Mouse (Mus musculus): Measurements from ENCODE around the gene Cpe.
"Not testable (repeated sequence)": the region's sequence is repeated elsewhere in the genome, so short reads cannot be mapped to it uniquely, and the experiment has no call there.

Gene Cpe

GRCm38 (mm10) chr8:64674951-64675585 is 17.8 kb downstream of the Cpe start:
- DNase-seq (ENCODE audit: low spot score in 2 of 2), result no peak

GRCm38 (mm10) chr8:64672920-64673319 is 19.9 kb downstream of the Cpe start:
- DNase-seq (ENCODE audit: low spot score in 2 of 2), result no peak

GRCm38 (mm10) chr8:64671937-64672336 is 20.9 kb downstream of the Cpe start:
- no peak for DNase-seq (ENCODE audit: low spot score in 2 of 2)

GRCm38 (mm10) chr8:64666305-64666704 is 26.5 kb downstream of the Cpe start:
- DNase-seq (ENCODE audit: low spot score in 2 of 2), result not testable (repeated sequence)

GRCm38 (mm10) chr8:64665563-64665962 is 27.3 kb downstream of the Cpe start:
- DNase-seq (ENCODE audit: low spot score in 2 of 2), result no peak

- no peak for DNase-seq (ENCODE audit: low spot score in 2 of 2)
Observed at GRCm38 (mm10) chr8:64664811-64665210, 28.0 kb downstream of the Cpe start.

GRCm38 (mm10) chr8:64664350-64664749 is 28.5 kb downstream of the Cpe start:
- no peak for DNase-seq (ENCODE audit: low spot score in 2 of 2)

GRCm38 (mm10) chr8:64659097-64659496 is 33.8 kb downstream of the Cpe start:
- DNase-seq (ENCODE audit: low spot score in 2 of 2), result no peak

GRCm38 (mm10) chr8:64657980-64658401 is 34.9 kb downstream of the Cpe start:
- DNase-seq (ENCODE audit: low spot score in 2 of 2), result no peak

GRCm38 (mm10) chr8:64657517-64657916 is 35.3 kb downstream of the Cpe start:
- no peak for DNase-seq (ENCODE audit: low spot score in 2 of 2)

- no peak for DNase-seq (ENCODE audit: low spot score in 2 of 2)
Observed at GRCm38 (mm10) chr8:64655887-64656286, 37.0 kb downstream of the Cpe start.

GRCm38 (mm10) chr8:64655087-64655486 is 37.8 kb downstream of the Cpe start:
- no peak for DNase-seq (ENCODE audit: low spot score in 2 of 2)

GRCm38 (mm10) chr8:64652285-64652684 is 40.6 kb downstream of the Cpe start:
- no peak for DNase-seq (ENCODE audit: low spot score in 2 of 2)

- no peak for DNase-seq (ENCODE audit: low spot score in 2 of 2)
Observed at GRCm38 (mm10) chr8:64648063-64648462, 44.8 kb downstream of the Cpe start.

GRCm38 (mm10) chr8:64647148-64647547 is 45.7 kb downstream of the Cpe start:
- DNase-seq (ENCODE audit: low spot score in 2 of 2), result no peak

- no peak for DNase-seq (ENCODE audit: low spot score in 2 of 2)
Observed at GRCm38 (mm10) chr8:64646421-64646820, 46.4 kb downstream of the Cpe start.

- DNase-seq (ENCODE audit: low spot score in 2 of 2), result no peak
Observed at GRCm38 (mm10) chr8:64644108-64645005, 48.5 kb downstream of the Cpe start.

GRCm38 (mm10) chr8:64643382-64643781 is 49.5 kb downstream of the Cpe start:
- no peak for DNase-seq (ENCODE audit: low spot score in 2 of 2)

- no peak for DNase-seq (ENCODE audit: low spot score in 2 of 2)
Observed at GRCm38 (mm10) chr8:64642799-64643198, 50.1 kb downstream of the Cpe start.

- no peak for DNase-seq (ENCODE audit: low spot score in 2 of 2)
Observed at GRCm38 (mm10) chr8:64640599-64640998, 52.3 kb downstream of the Cpe start.

GRCm38 (mm10) chr8:64639676-64640075 is 53.2 kb downstream of the Cpe start:
- DNase-seq (ENCODE audit: low spot score in 2 of 2), result no peak

- DNase-seq (ENCODE audit: low spot score in 2 of 2), result no peak
Observed at GRCm38 (mm10) chr8:64634901-64635300, 58.0 kb downstream of the Cpe start.

Data from spleen, postnatal 36 days (tissue).